Mouse (Mus musculus) midbrain, embryonic 12.5 days (tissue): ENCODE measurements around the gene Map4k2. TPM values are rescaled to one million over a fixed set of nuclear protein-coding genes. Genes with fewer than 3 reads are reported as not detected.

ENCODE experiments used
- ATAC-seq: fragments of 200-750 bp; cut with Nextera tagmentation; 2 replicates; pipeline ENCODE4 v1.8.0; 2017; ENCODE audit warnings: low read depth, moderate TSS enrichment, moderate library complexity; ENCODE audit not compliant: low FRiP score
- H3K27ac ChIP-seq: fragments of 300-500 bp; sonication (generic); replicated peaks from 2 replicates; pipeline ENCODE4 v1.5.1; 2016; ENCODE audit warnings: mild to moderate bottlenecking
- H3K27me3 ChIP-seq: fragments of 300-500 bp; sonication (generic); 2 replicates; pipeline ENCODE4 v1.6.1; 2016; ENCODE audit warnings: mild to moderate bottlenecking
- H3K36me3 ChIP-seq: fragments of 300-500 bp; sonication (generic); 2 replicates; pipeline ENCODE4 v1.6.1; 2016
- H3K4me1 ChIP-seq: fragments of 300-500 bp; sonication (generic); 2 replicates; pipeline ENCODE4 v1.6.1; 2016
- H3K4me2 ChIP-seq: fragments of 300-500 bp; sonication (generic); replicated peaks from 2 replicates; pipeline ENCODE4 v1.6.1; 2016; ENCODE audit warnings: mild to moderate bottlenecking, moderate library complexity
- H3K4me3 ChIP-seq: fragments of 300-500 bp; sonication (generic); 2 replicates; pipeline ENCODE4 v1.5.1; 2016; ENCODE audit warnings: mild to moderate bottlenecking
- H3K9ac ChIP-seq: fragments of 300-500 bp; sonication (generic); replicated peaks from 2 replicates; pipeline ENCODE4 v1.6.1; 2016; ENCODE audit warnings: mild to moderate bottlenecking, moderate library complexity
- H3K9me3 ChIP-seq: fragments of 300-500 bp; sonication (generic); 2 replicates; pipeline ENCODE4 v1.6.1; 2016; ENCODE audit warnings: mild to moderate bottlenecking
- WGBS: fragments of 180-500 bp; shearing (Covaris S2); methylation state at CpG from one replicate; pipeline ENCODE4 v1.1.7; 2016; 5-methylcytosine and 5-hydroxymethylcytosine counted together
- polyA plus RNA-seq: library from polyadenylated mRNA; unstranded; fragments of >200 nt; fragmentation: Nextera tagmentation; extraction: Ambion mirVana; gene quantifications from 2 replicates; pipeline ENCODE4 v1.2.1, GENCODE M21; 2016

Map4k2 gene
- polyA plus RNA-seq, 1 experiment from 2014 or later, result 14.7 TPM

DNA sequence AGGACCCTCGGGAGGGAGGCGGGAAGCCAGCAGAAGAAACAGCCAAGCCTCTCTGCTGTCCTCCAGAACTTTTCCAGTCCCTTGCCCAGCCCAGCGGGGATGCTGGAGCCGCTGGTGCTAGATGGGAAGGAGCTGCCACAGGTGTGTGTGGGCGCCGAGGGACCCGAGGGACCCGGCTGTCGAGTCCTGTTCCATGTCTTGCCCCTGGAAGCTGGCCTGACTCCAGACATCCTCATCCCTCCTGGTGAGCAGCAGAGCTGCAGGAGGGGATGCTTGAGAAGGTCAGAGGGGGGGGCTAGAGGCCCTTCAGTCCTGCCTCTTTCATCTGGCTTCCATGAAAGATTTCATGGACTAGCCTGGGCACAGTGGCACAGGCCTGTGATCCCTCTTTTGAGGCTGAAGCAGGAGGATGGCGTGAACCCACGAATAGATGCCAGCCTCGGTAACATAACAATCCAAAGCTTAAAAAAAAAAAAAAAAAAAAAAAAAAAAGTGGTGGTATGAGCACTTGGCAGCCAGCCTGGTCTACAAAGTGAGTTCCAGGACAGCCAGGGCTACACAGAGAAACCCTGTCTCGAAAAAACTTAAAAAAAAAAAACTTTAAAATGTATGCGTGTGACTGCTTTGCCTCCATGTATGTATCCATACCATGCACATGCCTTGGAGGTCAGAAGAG lies 10.6 kb downstream of the Map4k2 start:
- no peak overlapping the region for H3K9ac ChIP-seq
- 72% methylated on average over 14 of the region's 14 CpGs for WGBS
- no peak for ATAC-seq
- H3K4me1 ChIP-seq, result no peaks in the 10 kb centered on the region
- no peaks in the 10 kb centered on the region for H3K9me3 ChIP-seq
- no peaks in the 10 kb centered on the region for H3K27me3 ChIP-seq
- no peak overlapping the region for H3K4me3 ChIP-seq
- H3K36me3 ChIP-seq, result peaks cover 37% of the 10 kb centered on the region
- no peak overlapping the region for H3K27ac ChIP-seq
- no peak overlapping the region for H3K4me2 ChIP-seq

DNA sequence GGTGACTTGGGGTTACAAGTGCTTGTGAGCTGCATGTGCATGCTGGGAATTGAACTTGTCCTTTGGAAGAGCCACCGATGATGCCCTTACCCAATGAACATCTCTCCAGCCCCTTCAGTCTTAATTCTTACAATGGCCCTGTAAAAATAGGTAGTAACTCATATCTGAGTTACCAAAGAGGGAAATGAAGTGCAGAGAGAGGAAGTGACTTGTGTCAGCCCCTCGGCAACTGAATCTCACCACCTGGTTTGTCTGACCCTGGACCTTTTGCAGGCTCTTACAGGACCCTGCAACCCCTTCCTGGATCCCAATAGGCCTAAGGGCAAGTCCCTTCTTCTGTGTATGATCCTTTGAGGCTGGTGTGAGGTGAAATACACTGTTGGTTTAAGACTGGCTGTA lies 11.2 kb downstream of the Map4k2 start:
- Histone ChIP-seq H3K4me1 (no peaks in the 10 kb centered on the region), H3K27me3 (no peaks in the 10 kb centered on the region), H3K36me3 (peaks cover 32% of the 10 kb centered on the region), H3K9ac (no peak overlapping the region), H3K4me3 (no peak overlapping the region), H3K4me2 (no peak overlapping the region), H3K27ac (no peak overlapping the region), H3K9me3 (no peaks in the 10 kb centered on the region)
- WGBS, result 91% methylated on average over 2 of the region's 2 CpGs
- ATAC-seq, result no peak

DNA sequence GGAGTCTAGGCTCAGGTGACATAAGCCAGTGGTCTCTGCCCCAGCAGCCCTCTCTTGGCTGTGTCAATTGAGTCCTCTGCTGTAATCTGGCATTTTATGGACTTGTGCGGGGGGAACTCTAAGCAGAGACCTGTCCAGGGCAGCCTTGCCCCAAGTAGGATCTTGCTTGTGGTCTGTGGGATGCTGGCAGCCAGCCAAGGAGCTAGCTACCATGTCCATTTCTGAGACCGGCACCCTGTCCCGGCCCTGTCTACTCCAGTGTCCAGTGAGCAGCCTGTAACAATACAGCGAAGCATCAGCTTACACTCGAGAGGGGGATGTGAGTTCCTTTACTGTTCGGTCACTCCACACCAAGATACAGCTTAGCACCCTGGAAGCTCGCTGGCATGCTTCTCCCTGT lies 13.1 kb downstream of the Map4k2 start:
- Histone ChIP-seq H3K27me3 (no peaks in the 10 kb centered on the region), H3K9ac (no peak overlapping the region), H3K4me3 (no peak overlapping the region), H3K9me3 (no peaks in the 10 kb centered on the region), H3K36me3 (peaks cover 17% of the 10 kb centered on the region; the same call in 1 of the 2 replicates), H3K27ac (0 out of 2 replicates have a peak overlapping the region, but pooled peaks have one; percentile 3), H3K4me1 (no peaks in the 10 kb centered on the region), H3K4me2 (no peak overlapping the region)
- 83% methylated on average over 7 of the region's 7 CpGs for WGBS
- no peak for ATAC-seq

DNA sequence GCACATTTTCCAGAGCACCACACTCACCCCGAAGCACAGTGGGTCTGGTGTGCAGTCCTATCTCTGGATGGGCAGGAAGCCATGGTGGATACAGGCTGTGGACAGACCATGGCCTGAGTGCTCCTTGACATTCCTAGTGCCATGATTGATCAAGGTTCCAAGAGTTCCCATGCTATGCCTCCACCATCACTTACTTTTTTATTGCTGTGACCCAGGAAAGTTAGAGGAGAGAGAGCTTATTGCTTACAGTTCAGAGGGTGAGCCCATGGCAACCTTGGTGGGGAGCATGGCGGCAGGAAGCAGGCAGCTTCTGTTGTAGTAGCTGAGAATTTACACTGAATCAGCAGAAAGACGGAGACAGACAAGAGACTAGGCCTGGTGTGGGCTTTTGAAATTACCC lies 20.4 kb downstream of the Map4k2 start:
- no peaks in the 10 kb centered on the region for H3K27me3 ChIP-seq
- H3K4me1 ChIP-seq, result peaks cover 24% of the 10 kb centered on the region
- no peak for ATAC-seq
- no peaks in the 10 kb centered on the region for H3K9me3 ChIP-seq
- H3K27ac ChIP-seq, result no peak overlapping the region
- H3K4me3 ChIP-seq, result no peak overlapping the region
- H3K4me2 ChIP-seq, result no peak overlapping the region
- WGBS, result 85% methylated on average over 3 of the region's 3 CpGs
- H3K36me3 ChIP-seq, result peaks cover 13% of the 10 kb centered on the region
- H3K9ac ChIP-seq, result no peak overlapping the region

DNA sequence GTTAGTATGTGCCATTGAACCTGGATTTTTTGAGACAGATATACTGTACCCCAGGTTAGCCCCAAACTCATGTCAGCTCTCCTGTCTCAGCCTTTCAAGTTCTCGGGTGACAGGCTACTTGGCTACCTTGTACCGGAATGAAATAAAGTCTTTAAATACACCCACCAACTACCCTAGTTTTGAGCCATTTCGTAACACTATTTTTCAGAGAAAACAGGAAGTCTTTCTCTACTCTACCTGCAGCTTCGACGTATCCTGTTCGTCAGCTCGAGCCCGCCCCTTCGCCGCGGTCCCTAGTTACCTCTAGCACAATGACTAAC lies 22.1 kb downstream of the Map4k2 start:
- peak overlapping the region; percentile 50 for H3K9ac ChIP-seq
- peak overlapping the region; percentile 100 for H3K4me3 ChIP-seq
- H3K4me1 ChIP-seq, result peaks cover 30% of the 10 kb centered on the region
- H3K27me3 ChIP-seq, result no peaks in the 10 kb centered on the region
- under 1% methylated on average over 11 of the region's 11 CpGs for WGBS
- H3K36me3 ChIP-seq, result peaks cover 31% of the 10 kb centered on the region
- H3K27ac ChIP-seq, result peak overlapping the region; percentile 99
- peak; percentile 5; the same call in 1 of the 2 replicates for ATAC-seq
- H3K4me2 ChIP-seq, result peak overlapping the region; percentile 89
- H3K9me3 ChIP-seq, result no peaks in the 10 kb centered on the region

DNA sequence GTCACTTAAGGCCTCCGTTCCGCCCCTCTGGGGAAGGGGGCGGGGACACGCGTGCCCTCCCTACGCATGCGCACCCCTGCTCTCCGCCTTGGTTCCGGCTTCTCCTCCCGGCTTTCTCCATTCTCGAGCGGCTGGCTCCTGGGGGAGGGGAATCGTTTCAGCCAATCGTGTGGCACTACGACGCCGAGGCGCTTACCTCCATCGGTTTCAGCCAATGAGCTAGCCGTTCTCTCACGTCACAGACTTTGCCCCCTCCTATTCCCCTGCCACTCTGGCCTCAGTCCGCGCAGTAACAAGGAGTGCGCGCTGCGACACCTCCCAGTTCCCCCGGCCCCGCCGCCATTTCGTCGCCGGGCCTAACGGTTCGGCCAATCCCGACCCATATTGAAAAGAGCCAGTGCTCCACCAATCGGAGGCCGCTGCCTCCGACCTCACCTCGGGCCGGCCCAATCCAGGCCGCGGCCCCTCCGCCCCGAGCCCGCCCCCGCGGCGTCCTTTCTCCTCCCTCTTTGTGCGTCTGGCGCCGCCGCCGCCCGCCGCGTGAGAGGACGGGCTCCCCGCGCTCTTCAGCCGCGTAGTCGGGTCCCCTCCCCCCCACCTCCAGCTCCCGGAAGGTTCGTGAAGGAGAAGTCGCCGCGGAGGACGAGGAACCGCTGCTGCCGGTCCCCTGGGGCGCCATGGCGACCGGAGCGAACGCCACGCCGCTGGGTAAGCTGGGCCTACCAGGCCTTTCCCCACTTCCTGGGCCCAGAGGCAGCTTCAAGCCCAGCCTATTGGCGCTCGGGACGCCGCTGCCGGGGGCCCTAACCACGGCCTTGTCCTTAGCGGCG lies 22.7 kb downstream of the Map4k2 start, which contains the start of gene Sf1:
Gene Sf1, plus strand, starts transcription at position 280 of the 830 bp plus-strand sequence.
- ATAC-seq, result peak; percentile 99
- H3K27me3 ChIP-seq, result no peaks in the 10 kb centered on the region
- peak within 1 kb of the TSS; percentile 100 for H3K9ac ChIP-seq
- H3K4me2 ChIP-seq, result peak within 1 kb of the TSS; percentile 89
- H3K27ac ChIP-seq, result peak within 1 kb of the TSS; percentile 99
- H3K4me3 ChIP-seq, result peak within 1 kb of the TSS; percentile 100
- WGBS, result under 1% methylated on average over 74 of the region's 85 CpGs
- peaks cover 30% of the 10 kb centered on the region for H3K4me1 ChIP-seq
- H3K9me3 ChIP-seq, result no peaks in the 10 kb centered on the region
- peaks cover 36% of the 10 kb centered on the region for H3K36me3 ChIP-seq

DNA sequence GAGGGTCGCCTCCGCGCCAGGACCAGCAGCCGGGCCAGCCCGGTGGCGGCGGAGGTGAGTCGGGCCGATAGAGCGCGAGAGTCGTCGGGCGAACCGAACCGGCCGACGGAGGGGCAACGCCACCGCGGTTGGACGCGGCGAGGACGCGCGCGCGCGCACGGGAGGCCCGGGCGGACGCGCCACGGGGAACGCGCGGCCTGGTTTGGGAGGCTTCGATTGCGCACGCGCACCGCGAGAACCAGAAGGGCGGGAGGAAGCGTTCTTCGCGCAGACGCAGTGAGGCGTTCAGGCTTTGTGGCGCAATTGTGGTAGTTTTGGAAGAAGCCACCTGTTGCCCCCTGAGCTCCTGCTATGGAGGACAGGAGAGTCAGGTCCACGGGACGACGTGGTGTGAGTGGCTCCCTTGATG lies 23.4 kb downstream of the Map4k2 start:
- Histone ChIP-seq H3K4me3 (peak overlapping the region; percentile 100), H3K27me3 (no peaks in the 10 kb centered on the region), H3K4me2 (peak overlapping the region; percentile 89), H3K36me3 (peaks cover 42% of the 10 kb centered on the region), H3K27ac (peak overlapping the region; percentile 99), H3K9me3 (no peaks in the 10 kb centered on the region), H3K9ac (peak overlapping the region; percentile 100), H3K4me1 (peaks cover 30% of the 10 kb centered on the region)
- WGBS, result 0% methylated on average over 55 of the region's 55 CpGs
- no peak for ATAC-seq

DNA sequence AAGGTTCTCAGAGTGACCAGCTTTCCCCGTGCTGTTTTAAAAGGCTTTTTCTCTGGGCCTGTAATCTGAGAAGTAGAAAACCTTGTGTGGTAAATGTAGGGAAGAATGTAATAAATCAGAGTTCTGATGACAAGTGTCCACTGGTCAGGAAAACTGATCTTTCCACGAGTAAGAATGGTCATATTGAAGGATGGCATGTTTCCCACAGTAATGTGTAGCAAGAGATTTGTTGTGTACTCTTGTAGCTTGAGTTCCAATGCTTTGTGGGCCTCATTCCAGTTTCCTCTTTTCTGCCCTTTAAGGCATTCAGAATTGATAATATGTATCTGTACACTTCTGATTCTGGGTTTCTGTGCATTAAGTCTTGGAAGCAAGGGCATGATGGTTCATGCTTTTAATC lies 23.9 kb downstream of the Map4k2 start:
- Histone ChIP-seq H3K9ac (peak overlapping the region; percentile 100), H3K4me1 (peaks cover 30% of the 10 kb centered on the region), H3K27ac (no peak overlapping the region), H3K4me3 (peak overlapping the region; percentile 100), H3K27me3 (no peaks in the 10 kb centered on the region), H3K4me2 (peak overlapping the region; percentile 89), H3K36me3 (peaks cover 47% of the 10 kb centered on the region), H3K9me3 (no peaks in the 10 kb centered on the region)
- WGBS, result 4% methylated on average over 2 of the region's 2 CpGs
- no peak for ATAC-seq

DNA sequence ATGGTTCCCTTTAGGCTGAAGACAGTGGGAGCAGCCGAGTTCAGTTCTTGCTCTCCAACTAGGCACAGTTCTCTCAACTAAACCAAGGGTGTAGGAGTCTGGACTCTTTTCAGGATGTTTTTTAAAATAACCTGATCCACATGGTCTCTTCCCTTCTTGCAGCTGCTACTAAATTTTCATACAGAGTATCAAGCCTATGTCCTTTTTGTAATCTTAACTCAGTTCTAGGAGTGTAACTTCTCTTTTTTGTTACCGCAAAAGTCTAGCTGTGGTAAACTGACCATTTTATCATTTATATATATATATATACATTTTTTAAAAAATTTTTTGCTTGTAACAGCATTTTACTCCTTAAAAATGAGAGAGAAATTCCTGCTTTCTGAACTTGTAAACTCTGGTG lies 29.2 kb downstream of the Map4k2 start:
- Histone ChIP-seq H3K4me2 (no peak overlapping the region), H3K4me3 (no peak overlapping the region), H3K27ac (no peak overlapping the region), H3K9ac (no peak overlapping the region), H3K36me3 (peaks cover 96% of the 10 kb centered on the region), H3K27me3 (no peaks in the 10 kb centered on the region), H3K4me1 (peaks cover 16% of the 10 kb centered on the region), H3K9me3 (no peaks in the 10 kb centered on the region)
- 95% methylated on average over 2 of the region's 2 CpGs for WGBS
- ATAC-seq, result no peak

DNA sequence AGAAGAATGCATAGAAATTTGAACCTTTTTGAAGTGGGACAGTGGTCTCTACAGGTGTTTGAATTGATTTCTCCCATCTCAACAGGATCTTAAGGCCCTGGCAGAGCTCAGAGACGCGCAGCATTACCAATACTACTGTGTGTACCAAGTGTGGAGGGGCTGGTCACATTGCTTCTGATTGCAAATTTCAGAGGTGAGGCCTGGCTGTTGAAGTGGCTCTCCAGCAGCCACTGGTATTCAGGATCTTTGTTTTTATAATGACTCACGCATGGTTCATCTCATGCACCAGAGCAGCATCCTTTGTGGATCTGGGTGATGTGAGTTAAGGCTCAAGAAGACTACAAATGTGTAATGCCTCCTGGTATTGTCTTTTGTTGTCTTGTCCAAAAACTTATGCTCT lies 31.5 kb downstream of the Map4k2 start:
- ATAC-seq, result no peak
- WGBS, result 98% methylated on average over 3 of the region's 3 CpGs

DNA sequence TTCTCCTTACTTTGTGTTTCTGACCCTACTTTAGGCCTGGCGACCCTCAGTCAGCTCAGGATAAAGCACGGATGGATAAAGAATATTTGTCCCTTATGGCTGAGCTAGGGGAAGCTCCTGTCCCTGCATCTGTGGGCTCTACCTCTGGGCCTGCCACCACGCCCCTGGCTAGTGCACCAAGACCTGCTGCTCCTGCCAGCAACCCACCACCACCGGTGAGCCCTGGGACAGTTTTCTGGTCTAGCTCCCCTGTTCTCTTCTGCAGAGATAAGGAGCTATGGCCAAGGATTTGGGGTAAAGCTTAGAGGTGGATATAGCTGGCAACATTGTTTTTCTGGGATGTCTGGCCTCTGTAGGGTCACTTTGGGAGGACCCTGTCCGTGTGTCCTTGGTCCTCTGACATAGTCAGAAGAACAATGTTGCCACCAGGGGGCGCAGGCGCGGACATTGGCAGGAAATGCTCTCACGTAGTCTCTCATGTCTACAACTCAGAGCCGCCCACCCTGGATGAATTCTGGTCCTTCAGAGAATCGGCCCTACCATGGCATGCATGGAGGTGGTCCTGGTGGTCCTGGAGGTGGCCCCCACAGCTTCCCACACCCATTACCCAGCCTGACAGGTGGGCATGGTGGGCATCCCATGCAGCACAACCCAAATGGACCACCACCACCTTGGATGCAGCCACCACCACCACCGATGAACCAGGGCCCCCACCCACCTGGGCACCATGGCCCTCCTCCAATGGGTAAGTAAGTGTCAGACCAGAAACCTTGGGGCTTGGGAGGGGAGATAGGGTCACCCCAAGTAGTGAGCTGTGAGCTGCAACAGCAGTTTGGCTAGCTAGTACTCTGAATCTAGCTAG lies 32.8 kb downstream of the Map4k2 start:
- no peaks in the 10 kb centered on the region for H3K9me3 ChIP-seq
- WGBS, result 66% methylated on average over 12 of the region's 12 CpGs
- H3K27me3 ChIP-seq, result no peaks in the 10 kb centered on the region
- no peak overlapping the region for H3K9ac ChIP-seq
- no peaks in the 10 kb centered on the region for H3K4me1 ChIP-seq
- H3K4me2 ChIP-seq, result no peak overlapping the region
- no peak for ATAC-seq
- no peak overlapping the region for H3K27ac ChIP-seq
- peaks cover 95% of the 10 kb centered on the region for H3K36me3 ChIP-seq
- no peak overlapping the region for H3K4me3 ChIP-seq

More for the DNA sequence above, 31.5 kb downstream of the Map4k2 start:
- Histone ChIP-seq H3K4me1 (no peaks in the 10 kb centered on the region), H3K9me3 (no peaks in the 10 kb centered on the region), H3K27me3 (no peaks in the 10 kb centered on the region), H3K9ac (no peak overlapping the region), H3K36me3 (peaks cover 97% of the 10 kb centered on the region), H3K27ac (no peak overlapping the region), H3K4me2 (no peak overlapping the region), H3K4me3 (no peak overlapping the region)

DNA sequence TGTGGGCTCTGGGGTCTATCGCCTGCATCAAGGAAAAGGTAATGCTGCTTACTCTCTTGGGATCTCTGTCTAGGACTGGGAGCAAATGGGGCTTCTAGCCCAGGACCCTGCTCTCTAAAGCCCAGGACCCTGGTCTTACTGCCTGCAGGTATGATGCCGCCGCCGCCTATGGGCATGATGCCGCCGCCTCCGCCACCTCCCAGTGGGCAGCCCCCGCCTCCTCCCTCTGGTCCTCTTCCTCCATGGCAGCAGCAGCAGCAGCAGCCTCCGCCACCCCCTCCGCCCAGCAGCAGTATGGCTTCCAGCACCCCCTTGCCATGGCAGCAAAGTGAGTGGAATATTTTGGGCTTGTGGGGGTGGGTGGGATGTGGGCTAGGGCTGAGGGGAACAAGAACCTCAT lies 33.6 kb downstream of the Map4k2 start:
- no peak overlapping the region for H3K4me3 ChIP-seq
- no peak overlapping the region for H3K4me2 ChIP-seq
- WGBS, result 99% methylated on average over 9 of the region's 10 CpGs
- no peaks in the 10 kb centered on the region for H3K27me3 ChIP-seq
- H3K9me3 ChIP-seq, result no peaks in the 10 kb centered on the region
- H3K27ac ChIP-seq, result no peak overlapping the region
- H3K36me3 ChIP-seq, result peaks cover 95% of the 10 kb centered on the region
- H3K4me1 ChIP-seq, result no peaks in the 10 kb centered on the region
- no peak overlapping the region for H3K9ac ChIP-seq
- ATAC-seq, result no peak
